In the genomic region with DNA sequence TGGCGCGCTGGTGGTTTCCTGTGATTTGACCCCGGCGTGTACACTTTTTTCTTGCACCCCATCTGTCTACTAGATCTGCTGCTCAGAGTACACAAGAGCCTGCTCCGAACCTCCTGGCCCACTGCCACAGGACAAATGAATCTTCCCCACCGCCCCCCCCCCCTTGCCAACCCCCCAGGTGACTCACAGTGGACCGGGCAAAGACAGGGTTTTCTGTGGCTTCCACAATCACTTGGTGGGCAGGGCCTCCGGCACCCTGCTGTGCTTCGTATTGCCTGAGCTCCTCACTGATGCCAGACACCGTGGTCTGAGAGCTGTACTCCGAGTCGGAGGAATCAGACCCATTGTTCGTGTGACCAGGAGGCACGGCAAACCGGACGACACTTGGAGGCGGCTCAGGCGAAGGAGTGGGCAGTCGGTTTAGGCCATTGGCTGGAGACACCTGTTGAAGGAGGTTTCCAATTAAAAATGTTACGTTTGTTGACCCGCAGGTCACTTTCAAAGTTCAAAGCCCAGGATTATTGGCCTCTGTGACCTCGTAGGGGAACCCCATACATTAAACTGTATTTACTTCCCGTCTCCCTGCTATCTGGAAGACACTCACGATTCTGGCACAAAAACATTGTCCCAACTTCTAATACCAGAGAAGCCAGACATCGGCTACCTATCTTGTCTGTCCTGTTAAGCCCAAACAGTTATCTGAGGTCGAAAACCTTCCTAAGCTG, we compare ENCODE assay signal across 9 mouse cellular contexts. TPM values are rescaled to one million over a fixed set of nuclear protein-coding genes. Genes with fewer than 3 reads are reported as not detected.
DNase-seq lines count a peak whose midpoint lies in the region; ATAC-seq and TF ChIP-seq lines count a peak whose summit lies in the region.
"Had no signal": no experiment of that assay in that cellular context is flagged by ENCODE, and none has a peak within 500 bp of the region (broad histone marks: within the 10 kb centered on the region; RNA-seq: fewer than 3 reads in every experiment).

No protein-coding gene starts in this region.

- H3K9me3 ChIP-seq in forebrain, embryonic 10.5 days = no peaks in the 10 kb centered on the region
- H3K9me3 ChIP-seq in forebrain, postnatal 0 days (ENCODE audit: low read length) = no peaks in the 10 kb centered on the region
- no peaks in the 10 kb centered on the region for H3K9me3 ChIP-seq in midbrain, embryonic 11.5 days (ENCODE audit: control insufficient read depth, low read length)
- H3K9me3 ChIP-seq in liver, embryonic 11.5 days (ENCODE audit: control insufficient read depth, low read length) = no peaks in the 10 kb centered on the region

- H3K27ac ChIP-seq in forebrain, embryonic 10.5 days = peak overlapping the region; percentile 85
- H3K27ac ChIP-seq in forebrain, postnatal 0 days (ENCODE audit: low read depth, low read length) = no peak overlapping the region
- H3K27ac ChIP-seq in midbrain, embryonic 11.5 days (ENCODE audit: low read depth, low read length) = peak overlapping the region; percentile 30; the same call in 1 of the 2 replicates
- no peak overlapping the region for H3K27ac ChIP-seq in liver, embryonic 11.5 days (ENCODE audit: low read depth, low read length)

- no peak overlapping the region for H3K4me2 ChIP-seq in forebrain, postnatal 0 days (ENCODE audit: low read depth)
- H3K4me2 ChIP-seq in midbrain, embryonic 11.5 days = no peak overlapping the region
- no peak overlapping the region for H3K4me2 ChIP-seq in liver, embryonic 11.5 days

- ATAC-seq in forebrain, postnatal 0 days = no peak
- no peak for ATAC-seq in midbrain, embryonic 11.5 days (ENCODE audit: low FRiP score)
- ATAC-seq in liver, embryonic 11.5 days (replicated peaks; ENCODE audit: low FRiP score) = no peak; the same call in 1 of the 2 replicates

- H3K9ac ChIP-seq in forebrain, postnatal 0 days = no peak overlapping the region
- no peak overlapping the region for H3K9ac ChIP-seq in midbrain, embryonic 11.5 days (ENCODE audit: low read length)
- no peak overlapping the region for H3K9ac ChIP-seq in liver, embryonic 11.5 days (ENCODE audit: low read depth, low read length)

- no peak for TF ChIP-seq CTCF in forebrain, postnatal 0 days (IDR thresholded peaks at IDR 0.05; ENCODE audit: low read depth)

- no peak for DNase-seq in forebrain, embryonic 10.5 days (ENCODE audit: extremely low spot score, low spot score)
- DNase-seq in forebrain, postnatal 0 days = no peak
- DNase-seq in 416B (ENCODE audit: low read depth) = peak; percentile 52
- peak; percentile 24 for DNase-seq in brain, adult 2 months (ENCODE audit: low read depth, low spot score)
- peak; percentile 90 for DNase-seq in midbrain, embryonic 11.5 days (ENCODE audit: low spot score, missing footprints)
- DNase-seq in thymus, postnatal 14 days = no peak
- DNase-seq in layer of hippocampus, adult 18-20 months (ENCODE audit: low spot score in 2 of 2) = no peak
- DNase-seq in liver, embryonic 11.5 days (ENCODE audit: low spot score) = no peak

- WGBS in forebrain, embryonic 10.5 days = 53% methylated on average over 26 of the region's 26 CpGs
- WGBS in forebrain, postnatal 0 days = 43% methylated on average over 26 of the region's 26 CpGs
- 58% methylated on average over 26 of the region's 26 CpGs for WGBS in midbrain, embryonic 11.5 days
- WGBS in liver, embryonic 11.5 days = 84% methylated on average over 26 of the region's 26 CpGs

- H3K4me3 ChIP-seq in forebrain, embryonic 10.5 days = no peak overlapping the region
- no peak overlapping the region for H3K4me3 ChIP-seq in forebrain, postnatal 0 days (ENCODE audit: low read depth, low read length)
- H3K4me3 ChIP-seq in midbrain, embryonic 11.5 days (ENCODE audit: low read depth, low read length) = no peak overlapping the region
- H3K4me3 ChIP-seq in liver, embryonic 11.5 days (ENCODE audit: low read depth, low read length) = no peak overlapping the region
- H3K4me3 ChIP-seq: erythroblast, embryonic 14.5 days had no signal

- H3K36me3 ChIP-seq in forebrain, embryonic 10.5 days (replicated peaks) = peaks cover 100% of the 10 kb centered on the region
- peaks cover 61% of the 10 kb centered on the region for H3K36me3 ChIP-seq in forebrain, postnatal 0 days (ENCODE audit: insufficient read depth)
- peaks cover 40% of the 10 kb centered on the region for H3K36me3 ChIP-seq in midbrain, embryonic 11.5 days (ENCODE audit: control insufficient read depth, insufficient read depth, low read length)
- peaks cover 45% of the 10 kb centered on the region for H3K36me3 ChIP-seq in liver, embryonic 11.5 days (ENCODE audit: control insufficient read depth, insufficient read depth, low read length)

- peaks cover 61% of the 10 kb centered on the region for H3K4me1 ChIP-seq in forebrain, embryonic 10.5 days
- H3K4me1 ChIP-seq in forebrain, postnatal 0 days (ENCODE audit: insufficient read depth) = no peaks in the 10 kb centered on the region
- H3K4me1 ChIP-seq in midbrain, embryonic 11.5 days (ENCODE audit: control insufficient read depth, insufficient read depth, low read length) = peaks cover 39% of the 10 kb centered on the region
- no peaks in the 10 kb centered on the region for H3K4me1 ChIP-seq in liver, embryonic 11.5 days (replicated peaks; ENCODE audit: control insufficient read depth, insufficient read depth, low read length)

- no peaks in the 10 kb centered on the region for H3K27me3 ChIP-seq in forebrain, embryonic 10.5 days (ENCODE audit: poor library complexity, severe bottlenecking)
- no peaks in the 10 kb centered on the region for H3K27me3 ChIP-seq in forebrain, postnatal 0 days (ENCODE audit: insufficient read depth, low read length)
- no peaks in the 10 kb centered on the region for H3K27me3 ChIP-seq in midbrain, embryonic 11.5 days (ENCODE audit: control insufficient read depth, insufficient read depth, low read length)
- no peaks in the 10 kb centered on the region for H3K27me3 ChIP-seq in liver, embryonic 11.5 days (replicated peaks; ENCODE audit: control insufficient read depth, insufficient read depth, low read length)

RNA-seq across cellular contexts. Expression of gene Fancc, which starts 16.5 kb away (rescaled TPM):
- polyA plus RNA-seq in forebrain, embryonic 10.5 days (2016; fragmentation: Nextera tagmentation; extraction: Ambion mirVana) = 22.4 and 23.9 TPM in 2 replicates
- total RNA-seq in forebrain, postnatal 0 days (2014; rRNA removed) = 9.3 and 12.2 TPM in 2 replicates
- 7.4 and 8.0 TPM in 2 replicates for polyA plus RNA-seq in forebrain, postnatal 0 days (2015; fragmentation: Nextera tagmentation; extraction: Ambion mirVana)
- 23.7 and 23.9 TPM in 2 replicates for polyA plus RNA-seq in midbrain, embryonic 11.5 days (2014; fragmentation: Nextera tagmentation; extraction: Ambion mirVana)
- total RNA-seq in layer of hippocampus, adult 18-20 months (2021) = 1 to 10 TPM; 8.1 to 8.8 TPM
- polyA plus RNA-seq in liver, embryonic 11.5 days (2014; fragmentation: Nextera tagmentation; extraction: Ambion mirVana) = 16.0 and 18.9 TPM in 2 replicates

RNA-seq across cellular contexts. Expression of gene Ptch1, which starts 59.9 kb away (rescaled TPM):
- 21.0 and 23.6 TPM in 2 replicates for polyA plus RNA-seq in forebrain, embryonic 10.5 days (2016; fragmentation: Nextera tagmentation; extraction: Ambion mirVana)
- total RNA-seq in forebrain, postnatal 0 days (2014; rRNA removed) = 11.7 and 26.5 TPM in 2 replicates
- 2.7 and 4.8 TPM in 2 replicates for polyA plus RNA-seq in forebrain, postnatal 0 days (2015; fragmentation: Nextera tagmentation; extraction: Ambion mirVana)
- polyA plus RNA-seq in midbrain, embryonic 11.5 days (2014; fragmentation: Nextera tagmentation; extraction: Ambion mirVana) = 22.6 and 22.9 TPM in 2 replicates
- 10 to 100 TPM; 43.0 to 50.2 TPM for total RNA-seq in layer of hippocampus, adult 18-20 months (2021)
- polyA plus RNA-seq in liver, embryonic 11.5 days (2014; fragmentation: Nextera tagmentation; extraction: Ambion mirVana) = 14.0 and 15.0 TPM in 2 replicates

Comparison
In these comparisons a context has a peak if more than half of its experiments do, and no peak if none do; other contexts are left out.
1. H3K27ac ChIP-seq: peak in forebrain, embryonic 10.5 days (single experiment) and midbrain, embryonic 11.5 days (single experiment); none in forebrain, postnatal 0 days (single experiment) and liver, embryonic 11.5 days (single experiment).
2. DNase-seq: peak in 416B (single experiment), brain, adult 2 months (single experiment) and midbrain, embryonic 11.5 days (single experiment); none in forebrain, embryonic 10.5 days (single experiment), forebrain, postnatal 0 days (single experiment), thymus, postnatal 14 days (single experiment), layer of hippocampus, adult 18-20 months (0 of 2) and liver, embryonic 11.5 days (single experiment).